Mouse (Mus musculus) embryonic facial prominence, embryonic 13.5 days (tissue): Measurements from ENCODE around the gene Olfr1394. TPM values are rescaled to one million over a fixed set of nuclear protein-coding genes. Genes with fewer than 3 reads are reported as not detected.

Experiments
- polyA plus RNA-seq: library from polyadenylated mRNA; unstranded; fragments of >200 nt; fragmentation: Nextera tagmentation; extraction: Ambion mirVana; gene quantifications from 2 replicates; pipeline ENCODE4 v1.2.1, GENCODE M21; 2015

Olfr1394 gene
- polyA plus RNA-seq, 1 experiment from 2014 or later = not detected

Other genes with a start within 250 kb of the Olfr1394 start
- gene Psme2b, start 208.2 kb upstream of the Olfr1394 start, polyA plus RNA-seq = 2.1 and 9.1 TPM in 2 replicates
- not detected in 2 replicates for gene Olfr56, start 175.5 kb upstream of the Olfr1394 start, polyA plus RNA-seq
- 0.29 and 0.48 TPM in 2 replicates for gene 9930111J21Rik1, start 175.0 kb upstream of the Olfr1394 start, polyA plus RNA-seq
- gene Gm12185, start 162.2 kb upstream of the Olfr1394 start, polyA plus RNA-seq = 0.07 TPM in 1 of 2 replicates, not detected in the other
- gene Tgtp1, start 160.2 kb upstream of the Olfr1394 start, polyA plus RNA-seq = not detected in 2 replicates
- 0.20 and 0.61 TPM in 2 replicates for gene 9930111J21Rik2, start 103.1 kb upstream of the Olfr1394 start, polyA plus RNA-seq
- gene Tgtp2, start 90.2 kb upstream of the Olfr1394 start, polyA plus RNA-seq = 0.11 and 0.30 TPM in 2 replicates
- 0.72 and 1.8 TPM in 2 replicates for gene Ifi47, start 77.8 kb upstream of the Olfr1394 start, polyA plus RNA-seq
- 0.07 TPM in 1 of 2 replicates, not detected in the other for gene Olfr1396, start 39.5 kb upstream of the Olfr1394 start, polyA plus RNA-seq
- 0.08 TPM in 1 of 2 replicates, not detected in the other for gene Olfr1395, start 12.1 kb upstream of the Olfr1394 start, polyA plus RNA-seq
- gene Btnl9, start 32.8 kb downstream of the Olfr1394 start, polyA plus RNA-seq = 0.51 and 0.81 TPM in 2 replicates
- gene Zfp62, start 48.9 kb downstream of the Olfr1394 start, polyA plus RNA-seq = 41.7 and 46.5 TPM in 2 replicates
- gene Mgat1, start 89.8 kb downstream of the Olfr1394 start, polyA plus RNA-seq = 53.5 and 56.7 TPM in 2 replicates
- not detected in 2 replicates for gene Olfr1393, start 123.9 kb downstream of the Olfr1394 start, polyA plus RNA-seq
- not detected in 2 replicates for gene Olfr1392, start 130.9 kb downstream of the Olfr1394 start, polyA plus RNA-seq
- not detected in 2 replicates for gene Olfr10, start 150.4 kb downstream of the Olfr1394 start, polyA plus RNA-seq
- gene Olfr1391, start 168.4 kb downstream of the Olfr1394 start, polyA plus RNA-seq = 0.10 TPM in 1 of 2 replicates, not detected in the other
- gene Olfr1390, start 180.8 kb downstream of the Olfr1394 start, polyA plus RNA-seq = not detected in 2 replicates